Mouse (Mus musculus): ENCODE results near the gene Atp2a3. TPM values are rescaled to one million over a fixed set of nuclear protein-coding genes. Genes with fewer than 3 reads are reported as not detected.

The Atp2a3 gene
- polyA plus RNA-seq, 1 experiment from 2014 or later: 16.7 TPM

DNA sequence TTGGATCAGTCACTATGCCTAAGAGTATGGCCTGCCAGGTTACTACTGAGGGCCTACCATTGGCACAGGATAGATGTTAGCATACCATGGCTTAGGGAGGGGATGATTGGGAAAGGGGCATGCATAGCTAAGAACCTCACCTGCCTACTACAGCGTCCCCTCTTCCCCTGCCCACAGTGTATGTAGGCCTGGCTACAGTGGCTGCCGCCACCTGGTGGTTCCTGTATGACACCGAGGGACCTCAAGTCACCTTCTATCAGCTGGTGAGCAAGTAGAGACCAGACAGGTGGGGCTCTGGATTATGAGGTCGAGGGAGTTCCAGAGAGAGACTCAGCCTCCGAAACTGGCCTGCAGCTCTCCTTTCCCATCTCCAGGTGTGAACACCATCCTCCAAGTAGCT, 22.3 kb downstream of the Atp2a3 start:
- 42% methylated on average over 5 of the region's 5 CpGs for WGBS
- H3K36me3 ChIP-seq (ENCODE audit: control insufficient read depth, insufficient read depth): no peaks in the 10 kb centered on the region
- no peak overlapping the region for H3K9ac ChIP-seq (ENCODE audit: low read depth, low read length)
- no peak overlapping the region for H3K27ac ChIP-seq (ENCODE audit: low read depth, low read length)
- H3K4me2 ChIP-seq (replicated peaks; ENCODE audit: low read depth): no peak overlapping the region
- H3K4me1 ChIP-seq (replicated peaks; ENCODE audit: control insufficient read depth, insufficient read depth, low read length): no peaks in the 10 kb centered on the region
- no peak overlapping the region for H3K4me3 ChIP-seq (ENCODE audit: low read depth, low read length)
- ATAC-seq: no peak
- H3K9me3 ChIP-seq (ENCODE audit: control insufficient read depth): no peaks in the 10 kb centered on the region
- H3K27me3 ChIP-seq (replicated peaks; ENCODE audit: control insufficient read depth, insufficient read depth, low read length): no peaks in the 10 kb centered on the region
- peak; percentile 78 for TF ChIP-seq CTCF (IDR thresholded peaks at IDR 0.05; ENCODE audit: low read depth)

DNA sequence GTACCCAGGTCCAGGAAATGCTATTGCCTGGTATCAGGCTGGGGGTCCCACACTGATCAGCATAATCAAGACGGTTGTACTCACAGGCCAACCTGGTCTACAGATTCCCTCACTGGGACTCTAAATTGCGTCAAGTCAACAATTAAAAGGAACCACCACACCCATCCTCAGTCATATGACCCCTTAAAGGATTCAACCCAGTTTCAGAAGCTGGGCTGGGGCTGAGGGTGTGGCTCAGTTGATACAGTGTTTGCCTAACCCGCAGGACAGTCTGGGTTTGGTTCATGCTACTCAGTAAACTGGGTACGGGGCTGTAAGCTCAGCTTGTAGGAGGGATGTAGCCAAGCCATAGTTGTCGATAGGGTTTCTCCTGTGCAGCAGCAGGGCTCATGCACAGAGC, 25.8 kb downstream of the Atp2a3 start:
- Histone ChIP-seq H3K27ac (ENCODE audit: low read depth, low read length) (no peak overlapping the region), H3K4me2 (replicated peaks; ENCODE audit: low read depth) (no peak overlapping the region), H3K27me3 (replicated peaks; ENCODE audit: control insufficient read depth, insufficient read depth, low read length) (no peaks in the 10 kb centered on the region), H3K4me1 (replicated peaks; ENCODE audit: control insufficient read depth, insufficient read depth, low read length) (0 out of 2 replicates have a peak, but pooled peaks cover 6% of the 10 kb centered on the region), H3K4me3 (ENCODE audit: low read depth, low read length) (no peak overlapping the region), H3K9ac (ENCODE audit: low read depth, low read length) (no peak overlapping the region), H3K36me3 (ENCODE audit: control insufficient read depth, insufficient read depth) (no peaks in the 10 kb centered on the region; the same call in 1 of the 2 replicates), H3K9me3 (ENCODE audit: control insufficient read depth) (no peaks in the 10 kb centered on the region)
- no peak for TF ChIP-seq CTCF (IDR thresholded peaks at IDR 0.05; ENCODE audit: low read depth)
- ATAC-seq: 0 out of 2 replicates have a peak, but pooled peaks have one; percentile 11
- 39% methylated on average over 5 of the region's 5 CpGs for WGBS

DNA sequence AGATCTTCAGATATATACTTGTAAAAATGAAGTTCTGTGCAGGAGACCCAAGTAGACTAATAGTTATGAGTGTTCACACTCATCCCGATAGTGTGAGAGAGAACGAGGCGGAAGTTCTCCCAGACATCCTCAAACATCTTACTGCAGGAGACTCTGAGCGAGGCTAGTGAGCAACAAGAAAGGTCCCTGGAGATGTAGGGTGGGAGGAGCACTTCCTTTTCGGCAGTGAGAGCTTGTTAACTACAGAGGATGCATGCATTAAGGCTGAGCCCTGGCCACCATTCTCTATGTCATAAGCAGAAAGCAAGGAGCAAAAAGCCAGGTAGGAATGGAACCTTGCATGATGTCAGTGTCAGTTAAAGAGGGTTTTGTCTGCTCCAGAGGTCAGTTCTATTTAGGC, 26.3 kb downstream of the Atp2a3 start:
- H3K27me3 ChIP-seq (replicated peaks; ENCODE audit: control insufficient read depth, insufficient read depth, low read length): no peaks in the 10 kb centered on the region
- 0 out of 2 replicates have a peak, but pooled peaks cover 6% of the 10 kb centered on the region for H3K4me1 ChIP-seq (replicated peaks; ENCODE audit: control insufficient read depth, insufficient read depth, low read length)
- no peak overlapping the region for H3K4me3 ChIP-seq (ENCODE audit: low read depth, low read length)
- no peak overlapping the region for H3K27ac ChIP-seq (ENCODE audit: low read depth, low read length)
- no peak overlapping the region for H3K9ac ChIP-seq (ENCODE audit: low read depth, low read length)
- 63% methylated on average over 5 of the region's 5 CpGs for WGBS
- no peak for TF ChIP-seq CTCF (IDR thresholded peaks at IDR 0.05; ENCODE audit: low read depth)
- H3K36me3 ChIP-seq (ENCODE audit: control insufficient read depth, insufficient read depth): no peaks in the 10 kb centered on the region; the same call in 1 of the 2 replicates
- no peak overlapping the region for H3K4me2 ChIP-seq (replicated peaks; ENCODE audit: low read depth)
- ATAC-seq: no peak
- H3K9me3 ChIP-seq (ENCODE audit: control insufficient read depth): no peaks in the 10 kb centered on the region

DNA sequence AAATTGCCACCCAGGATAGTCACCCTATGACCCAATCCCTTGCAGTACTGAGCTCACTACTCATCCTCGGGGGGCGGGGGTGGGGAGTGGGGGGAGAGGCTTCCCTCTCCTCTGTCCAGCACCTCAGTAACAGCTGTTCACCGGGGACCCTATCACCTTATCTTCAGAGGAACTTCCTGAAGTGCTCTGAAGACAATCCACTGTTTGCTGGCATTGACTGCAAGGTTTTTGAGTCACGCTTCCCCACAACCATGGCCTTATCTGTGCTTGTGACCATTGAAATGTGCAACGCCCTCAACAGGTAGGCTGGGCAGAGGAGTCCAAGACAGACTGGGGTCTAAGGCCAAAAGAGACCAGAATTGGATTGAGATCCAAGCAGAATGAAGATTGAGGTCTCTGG, 26.8 kb downstream of the Atp2a3 start:
- Histone ChIP-seq H3K4me2 (replicated peaks; ENCODE audit: low read depth) (no peak overlapping the region), H3K4me1 (replicated peaks; ENCODE audit: control insufficient read depth, insufficient read depth, low read length) (0 out of 2 replicates have a peak, but pooled peaks cover 6% of the 10 kb centered on the region), H3K36me3 (ENCODE audit: control insufficient read depth, insufficient read depth) (no peaks in the 10 kb centered on the region; the same call in 1 of the 2 replicates), H3K27ac (ENCODE audit: low read depth, low read length) (no peak overlapping the region), H3K4me3 (ENCODE audit: low read depth, low read length) (no peak overlapping the region), H3K9ac (ENCODE audit: low read depth, low read length) (no peak overlapping the region), H3K27me3 (replicated peaks; ENCODE audit: control insufficient read depth, insufficient read depth, low read length) (no peaks in the 10 kb centered on the region), H3K9me3 (ENCODE audit: control insufficient read depth) (no peaks in the 10 kb centered on the region)
- no peak for ATAC-seq
- no peak for TF ChIP-seq CTCF (IDR thresholded peaks at IDR 0.05; ENCODE audit: low read depth)
- WGBS: 54% methylated on average over 5 of the region's 5 CpGs

DNA sequence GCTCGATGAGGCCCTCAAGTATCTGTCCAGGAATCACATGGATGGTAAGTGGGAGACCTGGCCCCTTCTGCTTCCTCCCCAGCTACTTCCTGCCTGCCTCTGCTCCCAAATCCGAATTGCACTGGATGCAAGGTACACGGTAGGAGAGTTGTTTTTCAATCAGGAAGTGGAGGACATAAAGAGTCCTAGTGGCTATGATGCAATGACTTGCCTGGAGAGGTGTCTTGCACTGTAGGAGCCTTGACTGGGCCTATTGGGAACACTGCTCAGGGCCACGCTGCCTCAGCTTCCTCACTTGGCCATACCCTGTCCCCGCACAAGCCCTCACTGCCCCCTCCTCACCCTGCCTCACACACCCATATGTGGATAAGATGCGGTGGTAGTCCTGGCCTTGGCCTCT, 28.1 kb downstream of the Atp2a3 start:
- no peak for TF ChIP-seq CTCF (IDR thresholded peaks at IDR 0.05; ENCODE audit: low read depth)
- Histone ChIP-seq H3K9ac (ENCODE audit: low read depth, low read length) (no peak overlapping the region), H3K4me3 (ENCODE audit: low read depth, low read length) (no peak overlapping the region), H3K27me3 (replicated peaks; ENCODE audit: control insufficient read depth, insufficient read depth, low read length) (no peaks in the 10 kb centered on the region), H3K4me1 (replicated peaks; ENCODE audit: control insufficient read depth, insufficient read depth, low read length) (0 out of 2 replicates have a peak, but pooled peaks cover 6% of the 10 kb centered on the region), H3K4me2 (replicated peaks; ENCODE audit: low read depth) (no peak overlapping the region), H3K9me3 (ENCODE audit: control insufficient read depth) (no peaks in the 10 kb centered on the region), H3K27ac (ENCODE audit: low read depth, low read length) (no peak overlapping the region), H3K36me3 (ENCODE audit: control insufficient read depth, insufficient read depth) (no peaks in the 10 kb centered on the region; the same call in 1 of the 2 replicates)
- ATAC-seq: peak; percentile 31; the same call in 1 of the 2 replicates
- WGBS: 55% methylated on average over 6 of the region's 6 CpGs

DNA sequence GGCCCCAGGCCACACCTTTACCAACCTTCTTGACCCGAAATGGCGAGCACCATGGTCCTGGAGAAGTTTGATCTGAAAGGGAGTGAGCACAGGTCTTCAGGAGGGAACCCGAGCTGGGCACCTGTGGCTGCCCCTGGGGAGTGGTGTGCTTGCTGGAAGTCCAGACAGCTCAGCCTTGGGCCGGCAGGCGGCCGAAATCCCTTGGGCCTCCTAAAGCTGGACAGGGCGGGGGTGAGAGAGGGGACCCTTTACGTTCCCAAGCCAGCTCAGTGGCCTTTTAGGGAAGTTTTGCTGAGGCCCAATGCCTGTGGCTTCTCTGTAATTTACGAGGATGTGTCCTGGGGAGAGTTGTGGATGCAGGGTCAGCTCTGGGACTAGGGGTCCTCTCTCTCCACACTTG, 29.7 kb downstream of the Atp2a3 start:
- Histone ChIP-seq H3K36me3 (ENCODE audit: control insufficient read depth, insufficient read depth) (no peaks in the 10 kb centered on the region; the same call in 1 of the 2 replicates), H3K4me2 (replicated peaks; ENCODE audit: low read depth) (no peak overlapping the region), H3K9ac (ENCODE audit: low read depth, low read length) (no peak overlapping the region), H3K27me3 (replicated peaks; ENCODE audit: control insufficient read depth, insufficient read depth, low read length) (no peaks in the 10 kb centered on the region), H3K4me3 (ENCODE audit: low read depth, low read length) (no peak overlapping the region), H3K4me1 (replicated peaks; ENCODE audit: control insufficient read depth, insufficient read depth, low read length) (0 out of 2 replicates have a peak, but pooled peaks cover 6% of the 10 kb centered on the region), H3K27ac (ENCODE audit: low read depth, low read length) (no peak overlapping the region), H3K9me3 (ENCODE audit: control insufficient read depth) (no peaks in the 10 kb centered on the region)
- WGBS: 83% methylated on average over 9 of the region's 9 CpGs
- no peak for TF ChIP-seq CTCF (IDR thresholded peaks at IDR 0.05; ENCODE audit: low read depth)
- ATAC-seq: no peak
